Mouse (Mus musculus) layer of hippocampus, postnatal 14 days (tissue): ENCODE measurements around the gene Dock6. TPM values are rescaled to one million over a fixed set of nuclear protein-coding genes. Genes with fewer than 3 reads are reported as not detected.
"Not testable (repeated sequence)": the region's sequence is repeated elsewhere in the genome, so short reads cannot be mapped to it uniquely, and the experiment has no call there.

Experiments
- DNase-seq, 2 experiments: peaks; one replicate each; pipeline ENCODE4 v3.0.0; 2021 to 2022; ENCODE audit warnings: low spot score in 2 of 2, mixed read lengths in 1 of 2
- total RNA-seq, 2 experiments: library from RNA; stranded (reverse); gene quantifications; 2 replicates each; pipeline ENCODE4 v1.2.3; 2021

The Dock6 gene
- total RNA-seq, 2 experiments from 2014 or later = 24.5 to 24.7 TPM

DNA sequence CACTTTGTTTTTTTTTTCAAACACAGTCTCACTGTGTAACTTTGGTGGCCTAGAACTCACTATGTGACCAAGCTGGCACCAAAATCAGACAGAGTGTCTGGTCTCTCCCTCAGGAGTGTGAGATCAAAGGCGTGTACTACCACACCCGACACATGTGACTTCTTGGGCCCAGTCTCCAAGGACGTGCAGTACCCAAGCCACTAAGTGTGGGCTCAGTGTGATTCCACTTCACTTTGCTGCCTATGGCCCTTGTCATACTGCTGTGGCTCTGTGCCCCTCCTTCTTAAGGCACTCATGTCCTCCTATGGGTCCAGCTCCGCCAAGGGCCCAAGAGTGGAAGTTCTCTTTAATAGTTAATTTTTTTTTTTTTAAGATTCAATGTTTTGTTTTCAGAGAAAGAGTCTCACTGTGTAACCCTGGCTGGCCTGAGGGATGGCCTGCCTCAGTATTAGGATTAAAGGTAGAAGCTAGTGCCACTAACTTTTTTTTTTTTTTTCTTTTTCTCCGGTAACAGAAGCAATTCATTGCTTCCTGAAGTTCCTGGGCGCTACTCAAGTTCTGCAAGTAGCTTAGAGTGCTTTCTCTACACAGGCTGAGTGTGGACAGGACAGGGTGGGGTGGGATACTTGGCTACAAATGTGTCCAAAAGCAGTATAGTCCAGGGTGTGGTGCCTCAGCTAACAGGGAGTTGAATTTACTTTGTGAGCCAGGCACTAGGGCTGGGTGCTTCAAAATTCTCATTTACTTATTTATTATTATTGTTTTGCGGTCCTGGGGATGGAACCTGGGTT lies 67.7 kb downstream of the Dock6 start:
- DNase-seq = no peak

DNA sequence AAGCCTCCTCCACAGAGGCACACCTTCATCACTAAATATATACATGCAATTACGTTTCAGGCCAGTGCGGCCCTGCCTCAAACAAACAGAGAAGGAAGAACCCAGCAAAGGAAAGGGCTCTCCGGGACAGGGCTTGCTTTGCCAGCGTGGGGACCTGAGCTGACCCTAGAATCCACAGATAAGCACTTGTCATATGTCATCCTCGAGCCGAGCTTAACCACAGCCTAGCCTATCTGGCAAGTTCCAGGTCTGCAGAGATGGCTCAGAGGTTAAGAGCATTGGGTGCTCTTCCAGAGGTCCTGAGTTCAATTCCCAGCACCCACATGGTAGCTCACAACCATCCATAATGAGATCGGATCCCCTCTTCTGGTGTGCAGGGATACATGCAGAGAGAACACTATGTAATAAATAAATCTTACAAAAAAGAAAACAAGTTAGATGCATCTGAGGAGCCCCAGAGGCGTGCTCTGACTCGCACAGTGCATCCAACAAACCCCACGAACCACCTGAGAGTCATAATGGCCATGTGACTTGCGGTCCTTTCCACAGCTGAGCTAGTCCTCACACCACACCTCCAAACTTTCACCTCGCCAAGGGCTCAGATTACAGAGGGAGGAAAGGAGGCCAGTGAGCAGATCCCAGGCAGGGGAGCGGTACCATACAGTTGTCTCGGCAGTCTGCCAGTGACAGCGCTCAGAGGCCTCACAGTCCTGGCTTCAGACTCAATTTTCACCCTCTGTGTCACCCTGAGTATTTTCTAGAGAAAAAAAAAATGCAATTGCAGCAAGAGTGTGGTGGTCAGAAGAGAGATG lies 70.6 kb downstream of the Dock6 start:
- no peak for DNase-seq

DNA sequence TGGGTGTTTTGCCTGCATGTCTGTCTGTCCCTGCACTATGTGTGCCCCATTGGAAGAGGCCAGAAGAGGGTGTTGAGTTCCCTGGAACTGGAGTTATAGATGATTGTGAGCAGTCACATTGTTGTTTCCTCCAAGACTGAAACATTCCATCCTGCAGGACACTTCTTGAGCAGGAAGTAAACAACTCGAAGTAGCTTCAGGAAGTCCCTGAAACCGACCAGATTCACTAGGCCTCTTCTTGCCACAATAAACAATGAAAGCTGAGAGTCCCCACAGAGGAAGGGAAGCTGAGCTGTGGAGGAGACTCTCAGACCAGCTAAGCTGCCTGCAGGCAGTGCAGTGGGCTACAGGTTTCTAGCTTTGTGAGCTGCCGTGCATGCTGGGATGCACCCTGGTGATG lies 74.7 kb downstream of the Dock6 start:
- DNase-seq = no peak

DNA sequence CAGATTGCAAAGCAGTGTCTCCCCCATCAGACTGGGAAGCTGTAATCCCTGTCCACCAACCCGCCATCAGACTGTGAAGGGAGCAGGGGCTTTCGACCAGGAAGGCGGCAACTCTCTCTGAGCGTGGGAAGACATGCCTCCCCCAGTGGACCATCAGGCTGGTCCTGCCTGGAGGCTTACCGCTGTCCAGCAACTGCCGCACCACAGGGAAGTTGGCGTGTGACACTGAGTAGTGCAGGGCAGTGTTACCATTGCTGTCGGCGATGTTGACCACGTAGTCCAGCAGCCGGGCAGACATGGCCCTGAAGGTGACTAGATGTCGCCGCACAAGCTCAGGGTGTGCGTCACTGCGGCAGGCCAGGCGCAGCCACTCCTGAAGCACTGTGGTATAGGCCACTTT lies 78.1 kb downstream of the Dock6 start:
- no peak for DNase-seq

DNA sequence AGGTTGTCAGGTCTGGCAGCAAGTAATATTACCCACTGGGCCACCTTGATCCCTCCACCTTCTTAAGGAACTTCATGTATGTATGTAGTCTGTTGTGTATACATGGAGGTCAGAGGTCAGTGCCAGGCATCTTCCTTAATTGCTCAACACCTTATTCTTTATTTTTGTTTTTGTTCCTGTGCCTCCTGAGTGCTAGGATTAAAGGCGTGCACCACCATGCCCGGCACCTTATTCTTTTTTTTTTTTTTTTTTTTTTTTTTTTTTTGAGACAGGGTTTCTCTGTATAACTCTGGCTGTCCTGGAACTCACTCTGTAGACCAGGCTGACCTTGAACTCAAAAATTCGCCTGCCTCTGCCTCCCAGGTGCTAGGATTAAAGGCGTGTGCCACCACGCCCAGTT lies 79.0 kb downstream of the Dock6 start:
- not testable (repeated sequence) for DNase-seq

DNA sequence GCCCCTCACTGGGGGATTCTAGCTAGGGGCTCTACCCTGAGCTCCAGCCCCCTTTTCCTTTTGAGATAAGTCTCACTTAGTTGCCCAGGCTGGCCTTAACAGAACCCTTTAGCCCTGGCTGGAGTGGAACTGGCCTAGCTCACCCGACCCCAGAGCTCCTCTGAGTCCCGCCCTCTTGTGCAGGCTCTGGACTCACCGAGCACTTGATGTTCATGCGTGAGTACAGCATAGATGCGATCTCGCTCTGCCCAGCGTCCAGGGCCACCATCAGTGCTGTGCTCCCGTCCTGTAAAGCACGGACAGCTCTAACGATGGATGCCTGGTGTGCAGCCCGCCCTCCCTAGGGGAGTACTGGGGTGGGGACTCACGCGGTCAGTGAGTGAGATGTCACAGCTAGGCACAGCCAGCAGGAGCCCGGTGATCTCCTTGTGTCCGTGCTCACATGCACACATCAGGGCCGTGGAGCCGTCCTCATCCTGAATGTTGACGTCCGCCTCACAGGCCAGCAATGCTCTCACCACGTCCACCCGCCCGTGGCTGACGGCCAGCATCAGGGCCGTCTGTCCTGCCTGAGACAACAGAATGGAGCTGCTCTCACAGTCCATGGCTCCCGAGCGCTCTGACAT lies 82.8 kb downstream of the Dock6 start:
- no peak for DNase-seq

DNA sequence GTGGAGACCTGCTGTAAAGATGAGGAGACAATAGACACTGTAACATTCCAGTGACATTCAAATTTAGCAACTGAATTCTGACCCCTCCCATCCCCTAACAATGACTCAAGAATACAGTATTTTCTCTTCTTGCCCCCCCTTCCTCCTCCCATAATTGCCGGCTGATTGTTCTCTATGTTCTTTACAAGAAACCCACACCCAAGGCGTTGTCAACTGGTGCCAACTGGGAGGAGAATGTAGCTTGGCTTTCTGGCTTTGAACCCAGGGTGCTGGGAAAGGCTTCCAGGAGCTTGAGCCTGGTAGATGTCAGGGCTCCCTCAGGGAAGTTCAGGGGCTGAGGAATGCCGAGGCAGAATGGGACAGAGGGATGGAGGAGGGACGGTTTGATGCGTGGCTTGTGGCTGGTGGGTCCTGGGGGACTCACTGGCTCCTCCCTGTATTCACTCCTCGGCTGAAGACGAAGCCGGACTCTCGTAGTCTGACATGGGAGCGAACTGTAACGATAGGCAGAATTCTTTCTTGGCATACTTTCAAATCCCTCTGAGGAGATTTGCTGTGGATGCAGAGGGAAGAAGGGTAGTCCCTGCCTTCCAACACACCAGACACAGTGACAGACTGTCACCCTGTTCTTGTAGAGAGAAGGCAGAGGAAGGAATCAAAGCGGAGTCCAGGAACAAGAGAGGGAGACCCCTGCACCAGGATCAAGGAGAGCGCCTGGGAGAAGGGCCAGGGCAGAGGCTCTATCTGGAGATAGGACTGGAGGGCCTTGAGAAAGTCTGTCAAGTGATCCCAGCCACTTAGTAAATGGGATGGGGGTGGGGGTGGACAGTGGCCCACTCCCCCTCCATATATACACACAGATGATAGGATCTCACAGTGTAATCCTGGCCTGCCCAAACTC lies 83.7 kb downstream of the Dock6 start:
- DNase-seq = no peak

DNA sequence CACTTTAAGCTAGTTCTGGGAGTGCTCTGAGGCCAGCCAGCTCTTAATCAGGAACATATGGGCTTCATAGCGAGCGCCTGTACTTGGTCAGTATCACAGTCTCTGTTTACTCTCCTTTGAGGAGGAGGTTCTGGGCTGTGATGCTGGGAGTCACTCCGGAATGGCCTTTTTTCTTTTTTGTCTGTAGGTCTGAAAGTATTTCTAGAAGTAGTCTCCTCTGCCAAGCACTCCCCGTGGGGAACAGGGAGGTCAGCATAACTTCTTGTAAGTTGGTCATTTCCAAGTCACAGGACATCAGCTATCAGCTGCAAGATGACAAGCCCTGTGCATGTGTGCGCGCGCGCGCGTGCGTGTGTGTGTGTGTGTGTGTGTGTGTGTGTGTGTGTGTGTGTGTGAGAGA lies 84.5 kb downstream of the Dock6 start:
- DNase-seq = no peak

DNA sequence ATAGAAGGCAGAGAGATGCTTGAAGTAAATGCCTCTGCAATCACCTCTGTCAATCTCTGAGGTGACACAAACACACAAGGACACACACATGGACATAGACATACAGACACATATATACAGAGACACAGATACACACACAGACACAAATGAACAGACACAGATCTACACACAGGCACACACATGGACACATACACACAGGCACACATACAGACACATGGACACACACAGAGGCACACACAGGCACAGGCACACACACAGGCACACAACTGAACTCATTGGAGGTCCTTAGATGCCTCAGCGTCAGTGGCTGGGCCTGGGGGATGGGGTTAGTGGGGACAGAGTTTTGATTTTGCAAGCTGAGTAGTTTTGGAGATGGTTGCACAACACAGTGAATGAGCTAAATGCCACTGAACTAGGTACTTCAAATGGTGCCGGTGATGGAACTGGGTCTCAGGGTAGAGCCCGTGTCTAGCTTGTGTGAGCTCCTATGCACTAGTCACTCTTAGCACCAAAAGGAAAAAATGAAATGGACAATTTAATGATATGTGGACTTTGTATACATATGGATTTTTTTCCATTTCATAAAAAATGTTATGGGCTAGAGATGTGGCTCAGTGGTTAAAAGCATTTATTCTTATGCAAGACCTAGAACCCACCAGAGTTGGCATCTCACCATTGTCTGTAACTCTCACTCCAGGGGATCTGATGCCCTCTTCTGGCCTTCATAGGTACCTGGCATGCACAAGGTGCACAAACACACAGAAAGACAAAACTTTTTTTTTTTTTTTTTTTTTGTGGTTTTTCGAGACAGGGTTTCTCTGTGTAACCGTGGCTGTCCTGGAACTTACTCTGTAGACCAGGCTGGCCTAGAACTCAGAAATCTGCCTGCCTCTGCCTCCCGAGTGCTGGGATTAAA lies 88.1 kb downstream of the Dock6 start:
- no peak for DNase-seq

DNA sequence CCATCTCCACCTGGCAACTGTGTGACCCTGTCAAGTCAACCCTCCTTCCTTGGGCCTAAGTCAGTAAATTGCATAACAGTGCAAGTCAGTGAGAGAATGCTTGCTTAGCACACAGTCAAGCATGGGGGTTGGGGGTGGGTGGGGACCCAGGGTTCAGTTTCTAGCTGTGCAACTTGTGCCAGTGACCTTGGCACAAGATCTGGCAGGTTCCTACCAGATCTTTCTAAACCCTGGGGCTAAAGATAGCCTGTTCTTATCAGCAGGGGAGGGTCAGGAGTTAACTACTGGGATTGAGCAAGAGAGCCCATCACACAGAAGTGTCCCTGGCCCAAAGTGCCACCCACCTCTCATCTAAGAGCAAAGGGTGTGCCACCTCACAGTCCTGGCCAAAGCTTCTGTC lies 90.3 kb downstream of the Dock6 start:
- no peak for DNase-seq

DNA sequence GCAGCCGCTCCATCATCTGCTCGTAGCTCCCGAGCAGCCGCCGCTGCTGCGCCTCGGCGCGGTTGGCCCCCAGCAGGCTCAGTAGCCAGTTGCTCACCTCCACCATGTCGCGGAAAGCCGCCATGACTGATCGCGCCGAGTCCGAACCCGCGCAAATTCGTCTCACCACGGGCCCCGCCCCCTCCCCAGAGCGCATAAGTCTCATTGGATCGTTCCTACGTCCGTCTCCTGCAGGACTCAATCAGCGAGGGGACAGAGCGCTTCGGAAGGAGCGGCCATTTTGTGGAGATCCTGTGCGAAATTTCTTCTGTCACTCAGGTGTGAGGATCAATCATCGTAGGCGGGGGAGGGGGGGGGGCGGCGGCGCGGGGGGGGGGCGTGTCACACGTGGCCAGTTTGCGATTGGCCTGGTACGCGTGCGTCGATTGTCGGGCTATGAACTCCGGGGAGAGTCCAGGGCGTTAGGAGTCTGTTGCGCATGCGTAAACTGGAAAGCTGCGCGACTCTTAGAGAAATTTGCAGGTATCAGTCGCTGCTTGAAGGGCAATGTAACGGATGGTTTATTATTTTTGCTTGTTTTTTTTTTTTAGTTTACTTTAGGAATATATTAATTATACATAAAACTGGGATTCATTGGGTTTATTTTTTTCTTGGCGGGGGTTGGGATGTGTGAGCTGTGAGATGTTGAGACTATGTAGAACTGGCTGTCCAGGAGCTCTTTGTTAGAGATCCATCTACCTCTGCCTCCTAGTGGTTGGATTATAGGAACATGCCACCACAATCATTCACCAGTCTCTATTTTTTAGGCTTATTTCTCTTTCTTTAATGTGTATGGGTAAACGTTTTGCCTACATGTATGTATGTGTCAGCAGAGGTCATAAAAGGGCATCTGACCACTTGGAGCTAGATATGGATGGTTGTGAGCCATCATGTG lies 92.0 kb downstream of the Dock6 start, which contains the start of gene Spc24:
Spc24 (minus strand) TSS at position 149 of the 934 bp plus-strand sequence.
- peak; percentile 94 to 98 for DNase-seq

DNA sequence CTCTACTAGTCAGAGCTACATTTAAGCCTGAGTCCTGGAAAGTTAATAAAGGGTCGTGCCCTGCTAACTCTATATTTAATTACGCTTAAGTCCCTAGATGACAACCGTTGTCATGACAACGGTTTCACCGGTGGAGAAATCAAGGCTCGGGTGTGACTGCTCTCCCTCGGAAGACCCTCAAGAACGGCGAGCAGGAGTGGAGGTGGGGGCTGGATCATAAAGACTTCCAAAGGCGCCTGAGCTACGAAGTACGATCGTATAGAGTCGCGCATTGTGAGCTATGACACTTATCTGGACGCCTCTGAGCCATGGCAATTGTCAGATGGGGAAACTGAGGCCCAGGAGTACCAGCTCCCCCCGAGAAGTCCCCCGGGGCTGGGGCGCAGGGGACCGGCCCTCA lies 92.7 kb downstream of the Dock6 start:
- no peak for DNase-seq

DNA sequence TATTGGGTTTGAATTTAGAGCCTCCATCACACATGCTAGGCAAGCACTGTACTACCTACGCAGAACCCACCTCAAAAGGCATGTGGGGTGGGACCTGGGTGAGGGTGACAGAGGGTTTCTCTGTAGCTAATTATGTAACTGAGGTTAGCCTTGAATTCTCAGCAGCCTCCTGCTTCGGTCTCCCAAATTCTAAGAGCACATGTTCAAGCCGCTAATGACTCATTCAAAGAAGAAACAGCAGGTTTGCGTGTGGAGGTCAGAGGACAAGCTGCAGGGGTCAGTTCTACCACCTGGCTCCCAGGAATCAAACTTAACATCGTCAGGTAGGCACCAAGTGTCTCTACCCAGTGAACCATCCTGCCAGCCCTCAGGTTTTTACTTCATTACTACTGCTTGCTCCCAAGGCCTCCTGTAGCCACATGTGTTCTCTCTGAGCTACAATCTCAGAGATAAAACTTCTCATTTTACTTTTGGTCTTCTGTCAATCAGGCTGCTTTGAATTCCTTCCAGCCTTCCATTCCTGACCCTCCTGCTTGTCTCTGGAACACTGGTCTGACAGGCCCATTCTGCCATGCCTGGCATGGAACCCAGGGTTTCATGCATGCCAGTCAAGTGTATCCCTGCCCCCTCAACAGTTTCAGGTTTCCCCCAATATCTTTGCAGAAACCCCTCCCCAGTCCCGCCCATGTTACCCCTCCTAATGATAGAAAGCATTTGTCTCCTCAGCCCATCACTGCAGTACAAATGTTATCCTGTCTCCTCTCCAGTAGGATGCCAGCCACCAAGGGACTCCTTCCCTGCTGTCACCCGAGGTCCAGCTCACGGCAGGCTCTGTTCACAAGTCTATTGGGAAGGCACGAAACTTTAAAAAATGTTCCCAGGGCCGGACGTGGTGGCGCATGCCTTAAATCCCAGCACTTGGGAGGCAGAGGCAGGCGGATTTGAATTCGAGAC lies 93.6 kb downstream of the Dock6 start:
- DNase-seq = no peak

DNA sequence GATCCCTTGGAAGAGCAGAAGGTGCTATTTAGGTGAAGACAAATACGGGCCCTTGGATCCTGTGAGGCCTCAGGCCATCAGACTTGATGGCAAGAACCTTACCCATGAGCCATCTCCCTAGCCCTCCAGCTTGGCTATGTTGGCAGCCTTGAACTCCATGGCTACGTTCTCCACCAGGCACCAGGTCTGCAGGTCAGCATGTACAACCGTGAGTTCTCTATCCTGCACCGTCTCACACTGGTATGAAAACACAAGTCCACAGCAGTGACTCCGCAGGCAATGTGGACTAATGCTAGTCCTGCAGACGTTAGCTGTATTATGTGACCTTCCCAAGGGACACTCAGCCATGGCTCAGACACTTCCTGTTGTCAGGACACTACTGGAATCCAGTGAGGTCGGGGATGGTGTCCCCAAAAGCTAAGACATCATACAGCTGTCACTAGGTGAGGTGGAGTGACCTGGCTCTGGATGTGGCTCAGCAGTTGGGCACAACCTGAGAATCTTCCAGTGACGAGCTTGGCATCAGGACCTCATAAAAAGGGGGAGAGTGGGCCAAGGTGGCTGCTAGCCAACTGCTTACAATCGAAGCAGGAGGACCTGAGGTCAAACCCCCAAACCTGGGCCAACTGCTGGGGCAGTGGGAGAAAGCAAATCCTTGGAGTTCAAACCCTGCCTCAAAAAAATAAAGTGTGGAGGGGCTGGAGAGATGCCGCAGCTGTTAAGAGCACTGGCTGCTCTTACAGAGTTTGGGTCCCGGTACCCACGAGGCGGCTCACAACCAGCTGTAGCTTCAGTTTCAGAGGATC lies 97.7 kb downstream of the Dock6 start:
- no peak for DNase-seq

DNA sequence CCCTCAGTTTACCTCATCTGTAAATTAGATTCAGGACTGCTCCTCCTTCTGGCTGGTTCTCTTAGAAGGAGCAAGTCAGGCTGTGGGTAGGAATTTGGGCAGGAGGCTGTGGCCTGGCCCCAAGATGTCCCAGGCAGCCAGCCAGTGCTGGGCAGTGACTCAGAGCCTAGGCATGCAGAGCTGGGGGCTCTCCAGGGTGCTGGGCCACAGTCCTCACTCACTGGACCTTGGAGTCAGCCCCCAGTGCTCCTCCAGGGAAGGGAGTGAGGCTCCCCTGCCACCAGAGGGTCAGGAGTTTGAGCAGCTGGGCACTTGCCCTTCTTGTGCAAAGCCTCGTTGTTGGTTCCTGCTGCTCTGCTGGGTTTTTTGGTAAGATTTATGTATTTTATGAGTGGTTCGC lies 98.4 kb downstream of the Dock6 start:
- peak in 1 of 2 experiments; percentile 53 for DNase-seq

DNA sequence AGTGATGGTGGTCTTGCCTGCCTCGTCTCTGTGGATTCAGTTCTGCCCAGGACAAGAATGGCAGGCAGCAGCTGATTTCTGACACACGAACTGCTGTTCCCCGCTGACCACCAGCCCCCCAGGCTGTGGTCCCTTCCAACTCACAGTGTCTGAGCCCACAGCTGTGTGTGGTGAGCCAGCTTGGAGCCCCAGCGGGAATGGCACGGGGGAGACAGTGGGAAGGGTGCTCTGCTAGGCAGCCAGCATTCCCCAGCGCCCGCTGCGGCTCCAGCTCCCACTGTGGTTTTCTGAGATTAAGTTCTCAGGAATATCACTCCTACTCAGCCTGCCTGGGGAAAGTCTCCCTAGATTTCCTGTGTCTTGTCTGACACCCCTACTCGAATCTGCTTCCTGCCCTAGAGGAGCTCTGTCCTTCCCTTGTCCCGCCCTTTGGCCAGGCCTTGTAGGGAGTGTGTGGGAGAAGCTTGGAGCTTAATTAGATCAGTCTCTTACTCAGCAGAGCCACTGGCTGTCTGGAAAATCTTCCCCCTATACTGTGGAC lies 100.1 kb downstream of the Dock6 start:
- DNase-seq = no peak
